Mouse (Mus musculus) midbrain, embryonic 14.5 days (tissue): ENCODE measurements at regions not wholly inside any gene's neighbourhood (a gene's known extent, or its start where the extent isn't known, plus 50 kb on each side); places are given as distances from the start of the nearest gene placed in this dataset.

Source experiments
- ATAC-seq: fragments of 200-750 bp; cut with Nextera tagmentation; 2 replicates; pipeline ENCODE4 v1.8.0; 2017; ENCODE audit warnings: moderate number of reproducible peaks, moderate library complexity; ENCODE audit not compliant: low FRiP score, low TSS enrichment
- DNase-seq: peaks from one replicate; pipeline ENCODE4 v3.0.0-alpha.2; 2015
- H3K27ac ChIP-seq: fragments of 300-500 bp; sonication (generic); replicated peaks from 2 replicates; pipeline ENCODE4 v1.5.1; 2014; ENCODE audit warnings: mild to moderate bottlenecking, low read depth, low read length, moderate library complexity
- H3K27me3 ChIP-seq: fragments of 300-500 bp; sonication (generic); 2 replicates; pipeline ENCODE4 v1.6.1; 2014; ENCODE audit warnings: low read length, control low read depth, mixed read lengths; ENCODE audit not compliant: control insufficient read depth, insufficient read depth
- H3K36me3 ChIP-seq: fragments of 300-500 bp; sonication (generic); 2 replicates; pipeline ENCODE4 v1.6.1; 2014; ENCODE audit warnings: low read length, control low read depth; ENCODE audit not compliant: control insufficient read depth, insufficient read depth
- H3K4me1 ChIP-seq: fragments of 300-500 bp; sonication (generic); 2 replicates; pipeline ENCODE4 v1.6.1; 2014; ENCODE audit warnings: mild to moderate bottlenecking, antibody characterized with exemption, low read length, control low read depth; ENCODE audit not compliant: control insufficient read depth, insufficient read depth
- H3K4me2 ChIP-seq: fragments of 300-500 bp; sonication (generic); 2 replicates; pipeline ENCODE4 v1.6.1; 2014; ENCODE audit warnings: mild to moderate bottlenecking, low read length, moderate library complexity
- H3K4me3 ChIP-seq: fragments of 300-500 bp; sonication (generic); replicated peaks from 2 replicates; pipeline ENCODE4 v1.5.1; 2014; ENCODE audit warnings: low read depth, low read length
- H3K9ac ChIP-seq: fragments of 300-500 bp; sonication (generic); replicated peaks from 2 replicates; pipeline ENCODE4 v1.6.1; 2014; ENCODE audit warnings: mild to moderate bottlenecking, low read length, moderate library complexity
- H3K9me3 ChIP-seq: fragments of 300-500 bp; sonication (generic); 2 replicates; pipeline ENCODE4 v1.6.1; 2016; ENCODE audit warnings: low read length, control low read depth, mixed read lengths; ENCODE audit not compliant: control insufficient read depth
- WGBS: fragments of 180-500 bp; shearing (Covaris S2); extraction: QIAGEN DNeasy Blood & Tissue Kit; methylation state at CpG from one replicate; pipeline ENCODE4 v1.1.7; 2014; 5-methylcytosine and 5-hydroxymethylcytosine counted together

GRCm38 (mm10) chr10:105899677-105900076, 58.5 kb upstream of the Mettl25 start:
- no peak overlapping the region for H3K9ac ChIP-seq
- H3K4me1 ChIP-seq: no peaks in the 10 kb centered on the region
- WGBS: 13% methylated on average over 1 of the region's 1 CpGs
- no peaks in the 10 kb centered on the region for H3K9me3 ChIP-seq
- DNase-seq (peak; percentile 8), ATAC-seq (peak; percentile 38; the same call in 1 of the 2 replicates)
- H3K27ac ChIP-seq: no peak overlapping the region
- no peak overlapping the region for H3K4me3 ChIP-seq
- no peaks in the 10 kb centered on the region for H3K27me3 ChIP-seq
- no peaks in the 10 kb centered on the region for H3K36me3 ChIP-seq
- no peak overlapping the region for H3K4me2 ChIP-seq

- no peaks in the 10 kb centered on the region for H3K4me1 ChIP-seq
- no peak overlapping the region for H3K4me2 ChIP-seq
- ATAC-seq (no peak), DNase-seq (no peak)
- 74% methylated on average over 4 of the region's 4 CpGs for WGBS
- H3K9me3 ChIP-seq: no peaks in the 10 kb centered on the region
- no peak overlapping the region for H3K9ac ChIP-seq
- H3K27ac ChIP-seq: no peak overlapping the region
- H3K36me3 ChIP-seq: no peaks in the 10 kb centered on the region
- no peaks in the 10 kb centered on the region for H3K27me3 ChIP-seq
- no peak overlapping the region for H3K4me3 ChIP-seq
Measured at GRCm38 (mm10) chr10:105899225-105899624, 58.0 kb upstream of the Mettl25 start.
